Mouse (Mus musculus) cerebellum, postnatal 10 days (tissue): ENCODE results near the gene Tenm4.
A peak's percentile ranks its signal among the peaks of the same experiment; 100 is the strongest.

Experiments
- DNase-seq, 2 experiments: peaks; one replicate each; pipeline ENCODE4 v3.0.0; 2021; ENCODE audit warnings: mixed read lengths in 2 of 2

Gene Tenm4

DNA sequence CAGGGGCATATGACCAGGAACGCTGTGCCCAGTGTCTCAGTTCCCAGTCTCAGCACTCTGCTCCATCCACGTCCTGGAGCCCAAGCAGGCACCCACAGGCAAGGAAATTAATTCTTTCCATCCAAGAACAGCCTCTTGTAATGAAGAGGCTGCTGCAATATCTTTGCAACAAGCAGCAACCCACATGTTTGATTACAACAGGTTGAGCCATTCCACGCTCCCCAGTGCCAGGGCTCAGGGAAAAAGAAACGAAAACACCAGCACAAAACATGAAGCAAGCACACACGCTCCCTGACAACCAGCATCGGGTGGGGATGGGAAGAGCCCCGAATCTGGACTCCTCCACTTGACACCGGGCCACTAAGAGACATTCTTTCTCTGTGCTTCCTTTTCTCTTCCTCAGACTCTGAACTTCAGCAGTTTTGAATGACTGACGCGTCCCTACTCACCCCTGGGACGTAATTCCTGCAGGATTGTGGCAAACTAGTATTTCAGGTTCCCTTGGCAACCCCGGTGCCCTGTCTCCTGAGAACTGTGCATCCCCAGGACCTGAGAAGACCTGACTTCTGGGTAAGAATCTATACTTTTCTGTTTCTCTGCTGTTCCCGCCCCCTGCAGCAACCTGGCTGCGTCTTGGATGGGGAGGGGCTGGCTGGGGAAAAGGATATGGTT, at the start of gene Tenm4:
Tenm4 (plus strand) TSS at position 323 of the 672 bp plus-strand sequence.
- no peak for DNase-seq

DNA sequence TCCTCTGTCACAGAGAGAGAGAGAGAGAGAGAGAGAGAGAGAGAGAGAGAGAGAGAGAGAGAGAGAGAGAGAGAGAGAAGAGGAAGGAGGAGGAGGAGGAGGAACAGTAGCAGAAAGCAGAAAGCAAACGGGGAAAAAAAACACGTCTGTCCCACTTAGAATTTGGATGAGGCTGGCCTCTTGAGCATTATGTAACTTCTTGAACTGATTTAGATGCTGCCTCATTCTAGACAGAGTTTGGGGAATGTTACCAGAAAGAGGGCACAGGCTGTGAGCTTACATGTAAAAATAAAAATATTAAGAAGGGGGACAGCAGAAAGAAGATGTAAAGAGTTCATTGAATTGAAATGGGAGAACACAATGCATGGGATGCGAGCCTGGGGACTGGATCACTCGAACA, 40.3 kb upstream of the Tenm4 start:
- no peak for DNase-seq

DNA sequence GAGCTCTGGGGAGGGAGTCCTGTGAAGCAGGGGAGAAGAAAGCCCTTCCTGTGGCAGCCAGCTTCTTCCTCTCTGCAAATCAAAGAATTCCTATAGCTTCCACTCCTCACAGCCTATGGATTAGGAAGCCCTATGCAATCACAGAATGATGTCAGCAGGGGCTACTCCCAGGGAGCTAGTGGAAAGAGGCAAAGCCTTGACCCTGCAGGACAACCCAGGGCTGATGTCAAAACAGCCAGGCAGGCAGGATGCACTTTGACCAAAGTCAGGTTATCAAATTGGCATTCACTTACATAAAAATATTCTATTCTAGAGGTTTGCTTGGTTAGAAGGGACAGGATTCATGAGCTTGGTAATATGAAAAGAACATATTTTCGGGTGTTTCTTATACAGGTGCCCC, 39.9 kb upstream of the Tenm4 start:
- no peak for DNase-seq

DNA sequence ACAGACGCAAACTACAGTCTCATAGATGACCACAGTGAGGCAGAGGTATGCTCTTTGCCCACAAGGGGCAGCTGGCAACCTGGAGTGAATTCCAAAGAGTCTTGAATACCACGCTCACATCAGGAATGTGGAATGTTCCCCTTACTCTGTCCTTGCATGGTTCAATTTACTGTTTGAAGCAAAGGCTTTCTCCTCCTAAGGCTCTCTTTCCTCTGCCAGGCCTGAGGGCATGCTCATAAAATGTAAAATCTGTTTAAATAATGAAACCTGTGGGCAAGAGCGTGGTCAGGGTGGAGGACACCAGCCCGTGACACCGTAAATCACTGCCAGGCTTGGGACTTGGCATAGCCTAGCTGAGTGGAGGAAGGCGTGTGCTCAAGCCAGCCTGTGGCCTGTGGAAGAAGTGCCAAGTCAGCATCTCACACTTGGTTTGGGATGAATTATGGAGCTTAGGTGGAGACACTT, 34.5 kb upstream of the Tenm4 start:
- peak; percentile 53 to 63 for DNase-seq

DNA sequence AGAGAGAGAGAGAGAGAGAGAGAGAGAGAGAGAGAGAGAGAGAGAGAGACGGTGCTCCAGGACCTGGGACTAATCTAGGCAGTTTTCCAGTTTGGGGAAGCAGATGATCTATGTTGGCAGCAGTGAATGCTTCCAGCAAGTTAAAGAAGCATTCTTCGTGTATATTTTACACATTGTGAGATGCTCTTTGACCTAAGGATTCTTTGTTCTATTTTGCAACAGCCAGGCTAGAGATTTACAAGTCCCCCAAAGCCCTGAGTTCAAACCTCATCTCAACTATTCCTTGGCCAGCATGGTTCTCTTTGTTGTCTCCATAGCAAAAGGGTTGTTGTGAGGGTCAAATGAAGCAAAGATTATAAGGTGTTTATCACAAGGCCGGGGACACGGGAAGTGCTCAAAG, 29.2 kb upstream of the Tenm4 start:
- no peak for DNase-seq

DNA sequence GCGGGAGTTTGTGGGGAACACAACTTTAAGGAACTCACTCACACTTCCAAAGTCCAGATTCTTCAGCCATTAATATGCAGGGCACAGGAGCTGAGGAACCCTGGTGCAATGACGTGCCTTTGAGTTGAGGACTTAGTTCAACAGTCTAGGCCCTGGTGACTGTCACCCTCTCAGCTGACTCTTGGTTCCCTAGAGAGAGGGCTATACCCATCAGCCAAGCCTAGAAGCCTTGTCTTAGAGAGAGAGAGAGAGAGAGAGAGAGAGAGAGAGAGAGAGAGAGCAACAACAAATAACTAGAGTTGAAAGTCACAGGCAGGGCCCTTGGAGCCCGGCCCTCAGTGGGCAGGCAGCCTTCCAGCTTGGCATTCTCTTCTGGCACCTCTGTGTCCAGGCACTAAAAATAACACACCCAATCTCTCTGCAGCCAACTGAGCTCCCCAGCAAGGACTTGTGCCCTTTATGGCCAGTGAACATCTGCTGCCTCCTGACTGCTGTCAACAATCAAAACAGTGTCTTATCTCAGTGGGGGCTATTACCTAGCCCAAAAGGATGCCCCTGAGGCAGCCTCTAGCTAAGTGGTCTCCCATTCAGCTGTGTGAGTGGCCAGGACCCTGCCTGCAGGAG, 28.0 kb upstream of the Tenm4 start:
- DNase-seq: peak; percentile 85 to 89

DNA sequence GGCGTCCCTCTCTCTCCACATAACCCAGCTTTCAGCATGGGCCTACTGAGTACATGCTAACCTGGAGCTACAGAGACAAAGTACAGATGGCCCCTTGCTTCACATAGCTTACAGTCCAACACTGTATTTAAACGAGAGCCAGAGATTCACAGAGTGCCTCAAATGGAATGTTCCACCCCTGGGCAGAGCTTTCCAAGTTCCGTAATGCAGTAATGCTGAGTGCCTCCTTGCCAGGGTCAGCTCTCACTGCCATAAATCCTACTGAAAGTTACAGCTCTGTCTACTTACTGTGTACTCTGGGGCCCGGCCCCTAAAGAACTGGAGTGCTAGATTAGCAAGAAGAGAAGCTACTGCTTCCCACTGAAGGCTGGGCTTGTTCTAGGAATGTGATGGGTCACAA, 23.6 kb upstream of the Tenm4 start:
- DNase-seq: no peak

DNA sequence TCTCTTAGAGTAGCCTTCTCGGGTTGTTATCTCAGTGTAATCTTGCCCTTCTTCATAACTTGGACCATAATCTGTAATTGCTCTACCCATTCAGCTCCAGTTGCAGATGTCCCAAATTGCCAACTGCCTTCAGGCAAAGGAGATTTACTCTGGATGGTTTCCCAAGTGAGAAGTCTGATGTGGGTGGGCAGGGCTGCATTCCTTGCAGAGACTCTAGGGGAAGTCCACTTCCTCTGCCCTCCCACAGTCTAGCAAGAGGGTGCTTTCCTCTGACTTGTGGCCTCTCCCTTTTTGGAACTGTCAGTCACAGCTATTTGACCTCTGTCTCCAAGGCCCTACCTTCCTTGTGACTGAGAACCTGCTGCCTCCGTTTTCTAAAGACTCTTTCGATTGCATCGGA, 22.9 kb upstream of the Tenm4 start:
- no peak for DNase-seq

DNA sequence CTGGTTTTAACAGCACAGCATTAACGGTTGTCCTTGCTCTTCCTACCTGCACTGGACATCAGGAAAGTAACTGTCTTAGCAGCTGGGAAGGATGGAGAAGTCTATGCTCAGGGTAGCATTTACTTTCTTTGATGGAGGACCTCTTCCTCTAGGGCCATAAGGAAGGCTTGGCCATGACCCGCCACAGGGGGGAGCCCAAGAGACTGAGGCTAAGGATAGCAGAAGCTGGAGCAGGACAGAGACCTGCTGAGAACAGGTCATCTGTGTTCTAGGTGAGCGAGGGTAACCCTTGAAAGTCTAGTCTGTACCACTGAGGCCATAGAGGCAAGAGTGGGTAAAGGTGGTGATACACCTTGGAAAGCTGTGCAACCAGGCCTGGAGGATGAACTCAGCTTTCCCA, 19.8 kb upstream of the Tenm4 start:
- peak; percentile 70 to 78 for DNase-seq

DNA sequence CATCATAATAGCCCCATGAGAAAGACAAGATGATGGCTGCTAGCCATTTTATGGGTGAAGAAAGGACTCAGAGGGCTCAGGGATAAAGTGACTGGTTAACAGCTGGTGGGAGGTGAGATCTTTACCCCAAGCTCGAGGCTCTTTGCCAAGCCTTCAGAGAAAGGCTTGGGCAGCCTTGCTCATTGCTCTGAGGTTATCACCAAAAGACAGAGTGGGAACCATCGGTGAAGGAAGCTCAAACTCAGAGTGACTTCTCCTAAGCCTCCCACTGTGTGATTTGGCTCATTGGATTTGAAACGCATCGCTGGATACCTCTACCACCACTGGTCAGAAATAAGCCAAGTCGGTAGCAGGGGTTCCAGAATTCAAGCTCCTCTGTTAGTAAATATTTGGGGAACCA, 19.1 kb upstream of the Tenm4 start:
- no peak for DNase-seq

DNA sequence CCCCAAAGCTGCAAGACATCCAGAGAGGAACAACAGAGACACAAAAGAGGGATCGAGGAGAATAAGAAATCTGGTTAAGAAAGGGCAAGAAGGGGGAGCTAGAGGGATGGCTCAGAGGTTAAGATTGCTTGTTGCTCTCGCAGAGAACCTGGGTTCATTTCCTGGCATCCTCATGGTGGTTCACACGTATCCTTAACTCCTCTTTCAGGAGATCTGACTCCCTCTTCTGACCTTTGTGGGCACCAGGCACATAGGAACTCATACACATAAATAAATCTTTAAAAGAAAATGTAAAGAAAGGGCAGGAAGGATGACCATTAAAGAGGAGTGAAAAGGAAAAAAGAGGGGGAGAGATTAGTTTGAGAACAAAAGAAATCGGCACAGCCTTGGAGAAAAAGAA, 18.6 kb upstream of the Tenm4 start:
- DNase-seq: no peak

DNA sequence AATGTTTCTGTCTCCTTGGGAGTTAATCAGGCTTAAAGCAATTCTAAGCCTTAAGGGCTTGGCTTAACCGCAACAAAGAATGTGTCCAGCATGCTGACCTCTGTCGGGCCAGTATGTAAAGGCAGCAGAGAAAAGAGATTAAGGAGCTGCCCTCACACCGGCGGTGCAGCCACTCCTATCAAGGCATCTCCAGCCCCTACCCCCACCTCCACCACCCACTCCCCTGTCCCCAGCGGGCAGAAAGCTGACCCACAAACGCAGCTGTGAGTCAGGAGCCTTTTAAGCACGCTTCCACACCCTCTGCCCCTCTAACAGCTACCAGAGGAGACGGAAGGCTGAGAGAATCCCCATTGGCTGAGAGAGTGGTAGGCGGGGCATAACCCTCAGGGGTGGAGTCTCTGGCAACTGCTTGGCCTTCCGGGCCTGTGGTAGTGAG, 18.1 kb upstream of the Tenm4 start:
- peak; percentile 62 to 69 for DNase-seq

DNA sequence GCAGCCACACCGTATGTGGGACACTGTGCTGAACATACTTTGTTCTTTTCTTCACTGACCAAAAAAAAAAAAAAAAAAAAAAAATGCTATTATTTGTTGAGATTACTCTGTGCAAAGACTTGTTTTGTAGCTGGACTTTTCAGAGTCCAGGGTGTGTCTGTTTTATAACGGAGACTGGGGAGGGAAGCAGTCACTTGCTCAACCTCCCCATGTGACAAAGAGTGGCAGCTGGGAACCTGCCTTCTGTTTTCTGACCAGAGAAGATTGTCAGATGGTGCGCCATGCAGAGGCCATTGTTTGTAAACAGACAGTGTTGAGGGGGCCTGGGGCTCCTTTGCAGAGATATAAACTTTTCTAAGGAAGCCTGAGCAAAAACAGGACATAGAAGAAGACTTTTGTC, 17.0 kb upstream of the Tenm4 start:
- no peak for DNase-seq

DNA sequence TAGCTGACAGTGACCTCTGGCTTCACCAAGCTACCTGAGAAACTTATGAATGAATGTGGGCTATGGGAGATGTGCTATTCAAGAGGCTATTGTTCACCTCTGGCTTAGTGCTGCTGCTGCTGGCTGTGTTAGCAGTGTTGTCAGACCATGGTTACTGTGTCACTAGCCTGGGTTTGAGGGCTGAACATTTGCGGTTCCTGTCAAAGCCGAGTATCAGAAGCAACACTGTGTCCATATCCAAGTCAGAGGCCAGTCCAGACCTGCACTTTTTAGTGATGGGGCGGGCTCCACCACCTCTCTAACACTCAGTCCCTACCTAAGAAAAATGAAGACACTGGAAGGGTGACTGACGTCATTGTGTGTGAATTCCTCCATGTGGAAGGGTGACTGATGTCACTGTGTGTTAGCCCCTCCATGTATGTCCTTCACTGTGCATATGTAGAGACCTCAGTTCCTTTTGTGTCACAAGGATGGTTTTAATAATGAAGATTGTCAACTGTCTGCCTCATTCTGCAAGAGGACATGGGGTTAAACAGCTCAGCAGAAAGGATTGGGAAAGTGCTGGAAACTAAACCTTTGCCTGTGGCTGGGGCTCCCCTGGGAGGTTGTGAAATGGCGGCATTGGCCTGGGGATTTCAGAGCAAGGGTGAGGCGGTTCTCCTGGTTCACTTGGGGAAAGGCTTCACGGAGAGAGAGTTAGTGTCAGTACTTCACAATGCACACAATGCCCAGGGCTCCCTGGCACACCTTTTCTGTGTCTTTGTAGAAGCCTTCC, 14.4 kb upstream of the Tenm4 start:
- DNase-seq: no peak

DNA sequence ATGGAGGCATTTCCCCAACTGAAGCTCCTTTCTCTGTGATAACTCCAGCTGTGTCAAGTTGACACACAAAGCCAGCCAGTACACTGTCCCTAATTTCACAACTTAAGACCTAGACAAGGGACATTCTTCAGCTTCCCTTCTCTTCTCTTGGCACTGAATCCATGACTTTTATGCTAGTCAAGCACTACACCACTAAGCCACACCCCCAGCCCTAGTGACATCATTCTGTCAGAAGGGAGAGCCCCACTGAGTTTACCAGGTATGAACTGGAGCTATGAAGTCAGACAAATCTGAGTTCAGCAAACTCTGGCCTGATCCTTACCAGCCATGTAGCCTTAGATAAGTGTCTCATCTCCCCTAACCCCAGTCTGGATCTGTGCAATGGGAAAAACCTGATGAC, 6.9 kb upstream of the Tenm4 start:
- DNase-seq: no peak

DNA sequence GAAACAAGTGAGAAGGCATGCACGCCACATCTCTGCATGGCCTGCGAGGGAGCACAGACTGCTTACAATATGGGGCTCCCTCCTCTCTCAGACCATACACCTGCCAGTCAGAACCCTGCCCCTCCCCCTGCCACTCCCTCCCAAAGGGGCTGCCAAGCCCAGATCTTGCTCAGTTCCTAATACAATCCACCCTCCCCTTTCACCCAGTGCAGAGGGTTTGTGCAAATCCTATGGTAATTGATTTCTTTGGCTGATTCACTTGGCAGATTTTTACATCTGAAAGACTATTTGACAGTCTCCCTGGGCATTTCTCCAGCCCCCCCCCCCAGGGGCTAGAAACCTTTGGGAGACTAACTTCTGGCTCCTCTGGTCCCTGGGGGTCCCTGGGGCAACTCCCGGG, 2.1 kb upstream of the Tenm4 start:
- peak; percentile 79 to 85 for DNase-seq

DNA sequence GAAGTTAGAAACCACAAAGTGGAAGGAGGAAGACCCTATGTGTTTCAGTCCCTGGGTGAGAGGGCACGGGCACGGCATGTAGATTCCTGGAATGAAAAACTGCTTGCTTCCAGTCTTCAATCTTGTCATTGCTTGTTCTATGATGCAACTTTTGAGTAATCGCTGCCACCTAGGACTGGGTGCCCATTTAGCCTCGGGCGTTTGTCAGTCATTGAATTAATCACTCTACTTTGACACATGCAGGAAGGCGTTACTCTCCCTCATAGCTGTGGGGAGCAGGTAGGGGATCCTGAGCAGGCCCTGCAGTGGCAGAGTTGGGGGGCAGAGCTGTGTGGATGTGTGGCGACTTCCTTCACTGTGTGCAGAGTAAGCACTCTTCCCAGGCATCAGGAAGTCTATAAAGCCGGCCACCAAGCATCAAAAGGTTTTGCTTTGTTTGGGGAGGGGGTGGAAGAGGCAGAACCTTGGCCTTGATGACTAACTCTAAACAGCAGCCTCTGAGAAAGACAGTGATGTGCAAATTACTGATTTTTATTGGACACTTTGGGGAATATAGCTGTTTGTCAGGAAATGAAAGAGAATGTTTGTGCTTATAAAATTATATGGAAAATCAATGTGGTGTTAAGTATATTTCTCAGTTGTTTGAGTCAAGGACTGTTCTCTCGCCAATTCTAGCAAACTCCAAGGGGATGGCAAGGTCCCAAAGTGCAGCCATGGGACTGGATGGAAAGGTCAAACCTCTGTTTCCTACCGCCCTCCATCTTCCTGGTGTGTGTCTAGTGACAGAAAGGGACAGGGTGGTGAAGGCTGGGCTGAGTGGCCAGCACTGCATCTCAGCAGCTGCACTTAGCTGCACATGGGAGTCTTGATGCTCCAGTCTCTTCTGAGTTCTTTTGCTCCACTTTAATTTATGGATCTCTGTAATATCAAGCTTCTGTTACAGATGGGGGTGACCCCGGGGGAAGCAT, 834 bp downstream of the Tenm4 start:
- no peak for DNase-seq

DNA sequence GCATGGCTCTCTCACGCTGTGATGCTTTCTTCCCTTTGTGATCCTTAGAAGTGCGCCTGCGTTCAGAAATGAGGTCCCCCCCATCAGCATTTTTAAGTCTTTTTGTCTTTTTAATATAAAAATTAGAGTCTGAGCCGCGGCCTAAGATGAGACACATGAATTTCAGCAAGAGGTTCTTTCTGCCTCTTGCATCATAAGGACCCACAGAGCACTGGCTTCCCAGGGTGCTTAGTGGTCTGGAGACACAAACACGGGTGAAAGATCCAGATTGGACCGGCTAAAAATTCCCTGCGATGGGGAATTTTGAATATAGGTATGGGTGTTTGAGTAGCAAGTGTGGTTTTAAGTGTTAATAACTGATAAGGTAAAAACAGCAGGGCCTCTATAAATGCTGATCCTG, 5.7 kb downstream of the Tenm4 start:
- no peak for DNase-seq

DNA sequence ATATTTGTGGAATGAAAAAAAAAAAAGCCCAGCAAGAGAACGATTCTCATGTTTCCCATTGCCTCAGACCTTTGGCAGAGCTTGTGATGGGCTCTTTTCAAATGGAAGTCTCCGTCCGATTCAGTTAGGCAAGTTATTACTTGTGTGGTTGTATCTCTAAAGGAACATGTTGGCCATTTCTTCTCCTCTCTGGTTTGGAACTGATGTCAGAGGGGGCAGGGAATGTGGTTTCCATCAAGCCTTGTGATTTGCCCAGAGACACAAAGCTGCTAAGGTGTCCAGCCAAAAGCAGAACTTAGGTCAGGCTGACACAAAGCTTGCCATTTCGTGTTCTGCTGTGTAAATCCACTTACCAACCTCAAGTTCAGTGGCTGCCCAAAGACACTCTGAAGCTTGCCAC, 10.7 kb downstream of the Tenm4 start:
- no peak for DNase-seq

DNA sequence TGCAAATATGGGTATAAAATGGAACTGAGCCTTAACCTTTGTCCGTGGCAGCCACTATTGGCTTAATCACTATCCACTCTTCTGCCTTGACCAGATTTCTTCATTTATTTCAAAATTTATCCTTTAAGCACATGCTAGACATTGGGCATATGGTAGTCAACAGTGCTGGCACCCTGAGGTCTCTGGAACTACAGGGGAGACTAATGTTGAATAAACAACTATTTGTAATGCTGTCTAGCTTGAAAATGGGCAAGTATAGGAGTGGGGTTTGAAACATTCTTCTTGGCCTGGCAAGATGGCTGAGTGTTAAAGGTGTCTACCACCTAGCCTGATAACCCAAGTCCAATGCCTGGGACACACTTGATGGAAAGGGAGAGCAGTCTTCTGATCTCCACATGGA, 12.1 kb downstream of the Tenm4 start:
- DNase-seq: no peak

DNA sequence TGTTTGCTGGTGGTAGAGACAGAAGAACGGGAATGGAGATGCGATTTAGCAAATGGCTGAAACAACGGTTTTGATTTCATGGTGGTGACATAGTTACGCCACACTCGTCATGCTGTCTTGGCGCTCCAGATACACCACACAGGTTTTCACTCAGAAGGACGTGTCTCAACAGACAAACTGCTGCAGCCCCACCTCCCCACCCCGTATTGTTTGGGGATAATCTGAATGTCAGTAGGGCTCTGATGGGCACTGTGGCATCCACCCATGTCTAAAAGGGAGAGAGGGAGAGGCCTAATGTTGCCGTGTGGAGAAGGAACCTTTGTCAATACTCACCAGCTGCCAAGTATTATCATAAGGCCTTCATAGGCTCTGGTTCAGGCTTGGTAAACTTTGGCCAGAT, 14.4 kb downstream of the Tenm4 start:
- no peak for DNase-seq

DNA sequence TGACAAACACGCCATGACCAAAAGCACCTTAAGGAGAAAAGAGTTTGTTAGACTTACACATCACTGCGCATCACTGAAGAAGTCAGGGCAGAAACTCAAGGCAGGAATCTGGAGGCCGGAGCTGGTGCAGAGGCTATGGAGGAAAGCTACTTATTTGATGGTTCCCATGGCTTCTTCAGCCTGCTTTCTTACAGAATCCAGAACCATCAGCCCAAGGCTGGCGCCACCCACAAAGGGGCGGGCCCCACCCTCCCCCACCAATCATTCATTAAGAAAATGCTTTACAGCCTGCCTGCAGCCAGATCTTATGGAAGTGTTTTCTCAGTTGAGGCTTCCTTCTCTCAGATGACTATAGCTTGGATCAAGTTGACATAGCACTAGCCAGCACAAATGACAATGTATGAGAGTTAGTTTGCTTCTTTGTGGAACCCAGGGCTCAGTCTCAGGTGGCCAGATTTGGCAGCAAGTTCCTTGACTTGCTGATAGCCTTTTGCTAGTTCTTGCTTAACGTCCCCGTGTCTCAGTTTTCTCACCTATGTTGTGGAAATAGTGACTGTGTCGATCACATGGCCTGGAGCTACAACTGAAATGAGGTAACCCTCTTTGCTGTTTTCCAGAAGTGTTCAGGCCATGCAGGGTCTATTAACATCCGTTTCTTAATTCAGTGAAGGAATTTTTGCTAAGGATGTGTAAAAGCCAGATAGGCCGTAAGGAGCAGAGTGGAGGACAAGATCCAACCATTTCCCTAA, 32.9 kb downstream of the Tenm4 start:
- DNase-seq: no peak
